Mouse (Mus musculus) intestine, embryonic 14.5 days (tissue): ENCODE measurements around the gene Itgam. TPM values are rescaled to one million over a fixed set of nuclear protein-coding genes. Genes with fewer than 3 reads are reported as not detected.
A peak's percentile ranks its signal among the peaks of the same experiment; 100 is the strongest.

ENCODE experiments used
- ATAC-seq: fragments of 200-750 bp; cut with Nextera tagmentation; replicated peaks from 2 replicates; pipeline ENCODE4 v1.8.0; 2017; ENCODE audit warnings: low read depth, moderate number of reproducible peaks, moderate TSS enrichment, moderate library complexity; ENCODE audit not compliant: low FRiP score, low TSS enrichment
- DNase-seq: peaks from one replicate; pipeline ENCODE4 v3.0.0-alpha.2; 2018; ENCODE audit warnings: low spot score
- H3K27ac ChIP-seq: fragments of 300-500 bp; sonication (generic); 2 replicates; pipeline ENCODE4 v1.5.1; 2014; ENCODE audit warnings: low read depth, mild to moderate bottlenecking, control low read depth
- H3K27me3 ChIP-seq: fragments of 300-500 bp; sonication (generic); replicated peaks from 2 replicates; pipeline ENCODE4 v1.6.1; 2014; ENCODE audit warnings: low read length, control low read depth; ENCODE audit not compliant: control insufficient read depth, insufficient read depth
- H3K36me3 ChIP-seq: fragments of 300-500 bp; sonication (generic); 2 replicates; pipeline ENCODE4 v1.6.1; 2014; ENCODE audit warnings: low read length, control low read depth; ENCODE audit not compliant: control insufficient read depth, insufficient read depth
- H3K4me1 ChIP-seq: fragments of 300-500 bp; sonication (generic); replicated peaks from 2 replicates; pipeline ENCODE4 v1.6.1; 2014; ENCODE audit warnings: low read length, control low read depth, mixed read lengths; ENCODE audit not compliant: control insufficient read depth, insufficient read depth
- H3K4me2 ChIP-seq: fragments of 300-500 bp; sonication (generic); 2 replicates; pipeline ENCODE4 v1.6.1; 2014; ENCODE audit warnings: low read length
- H3K4me3 ChIP-seq: fragments of 300-500 bp; sonication (generic); 2 replicates; pipeline ENCODE4 v1.5.1; 2014; ENCODE audit warnings: low read depth, low read length, control low read depth, mixed read lengths
- H3K9ac ChIP-seq: fragments of 300-500 bp; sonication (generic); 2 replicates; pipeline ENCODE4 v1.6.1; 2014; ENCODE audit warnings: mild to moderate bottlenecking, low read length
- H3K9me3 ChIP-seq: fragments of 300-500 bp; sonication (generic); 2 replicates; pipeline ENCODE4 v1.6.1; 2016; ENCODE audit warnings: low read length, control low read depth; ENCODE audit not compliant: control insufficient read depth
- WGBS: fragments of 180-500 bp; shearing (Covaris S2); extraction: QIAGEN DNeasy Blood & Tissue Kit; methylation state at CpG from one replicate; pipeline ENCODE4 v1.1.7; 2014; 5-methylcytosine and 5-hydroxymethylcytosine counted together
- polyA plus RNA-seq: library from polyadenylated mRNA; unstranded; fragments of >200 nt; fragmentation: Nextera tagmentation; extraction: Ambion mirVana; gene quantifications from 2 replicates; pipeline ENCODE4 v1.2.1, GENCODE M21; 2014

The Itgam gene
- polyA plus RNA-seq, 1 experiment from 2014 or later = 1.7 TPM

DNA sequence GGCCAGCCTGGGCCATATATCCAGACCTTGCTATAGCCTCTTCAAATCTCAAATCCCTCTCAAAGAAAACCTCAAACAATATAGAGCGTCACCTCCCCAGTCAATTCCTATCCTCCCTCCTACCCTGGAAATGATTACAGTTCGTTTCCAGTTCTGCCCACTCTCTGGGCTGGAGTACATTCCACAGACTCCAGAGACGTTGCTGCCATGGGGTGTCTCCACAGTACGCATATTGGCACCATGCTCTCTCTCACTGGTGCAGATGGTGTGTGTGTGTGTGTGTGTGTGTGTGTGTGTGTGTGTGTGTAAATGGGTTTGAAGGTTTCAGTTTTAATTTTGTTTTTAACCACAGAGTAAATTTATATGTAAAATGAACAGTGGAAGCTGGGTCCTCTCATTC is 42.8 kb downstream of the Itgam start:
- no peak overlapping the region for H3K9ac ChIP-seq
- H3K27me3 ChIP-seq = no peaks in the 10 kb centered on the region
- no peaks in the 10 kb centered on the region for H3K36me3 ChIP-seq
- DNase-seq (peak; percentile 28), ATAC-seq (no peak)
- no peak overlapping the region for H3K27ac ChIP-seq
- no peaks in the 10 kb centered on the region for H3K9me3 ChIP-seq
- no peaks in the 10 kb centered on the region for H3K4me1 ChIP-seq
- no peak overlapping the region for H3K4me2 ChIP-seq
- whole genome bisulfite sequencing = 50% methylated on average over 4 of the region's 4 CpGs
- H3K4me3 ChIP-seq = no peak overlapping the region

- H3K4me3 ChIP-seq = no peak overlapping the region
- no peak overlapping the region for H3K9ac ChIP-seq
- 89% methylated on average over 7 of the region's 7 CpGs for WGBS
- H3K4me2 ChIP-seq = no peak overlapping the region
- no peaks in the 10 kb centered on the region for H3K36me3 ChIP-seq
- DNase-seq = no peak
- H3K9me3 ChIP-seq = no peaks in the 10 kb centered on the region
- no peak overlapping the region for H3K27ac ChIP-seq
- no peaks in the 10 kb centered on the region for H3K4me1 ChIP-seq
- no peak for ATAC-seq
- no peaks in the 10 kb centered on the region for H3K27me3 ChIP-seq
Observed at GRCm38 (mm10) chr7:128107462-128107861, 45.0 kb downstream of the Itgam start.

DNA sequence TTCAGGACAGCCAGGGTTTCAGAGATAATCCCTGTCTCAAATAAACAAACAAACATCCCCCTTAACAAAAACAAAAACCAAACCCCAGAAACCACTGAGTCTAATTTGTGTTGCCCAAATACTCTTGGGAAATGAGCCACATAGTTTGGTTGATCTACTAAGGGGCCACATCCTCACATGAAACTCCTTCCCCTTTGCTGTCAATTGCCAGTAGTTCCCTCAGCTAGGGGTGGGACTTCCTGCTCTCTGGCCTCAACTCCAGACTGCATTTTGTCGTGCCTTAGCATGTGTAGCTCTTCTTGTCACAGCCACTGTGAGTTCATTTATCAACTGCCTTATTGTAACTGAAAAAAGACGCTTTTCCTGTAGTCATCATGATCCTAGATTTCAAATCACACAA is 47.9 kb downstream of the Itgam start:
- Histone ChIP-seq H3K9ac (no peak overlapping the region), H3K4me2 (no peak overlapping the region), H3K27ac (no peak overlapping the region), H3K4me3 (no peak overlapping the region), H3K36me3 (no peaks in the 10 kb centered on the region), H3K9me3 (no peaks in the 10 kb centered on the region), H3K27me3 (no peaks in the 10 kb centered on the region), H3K4me1 (no peaks in the 10 kb centered on the region)
- peak; percentile 18 for DNase-seq
- ATAC-seq = no peak
- WGBS = 55% methylated on average over 2 of the region's 2 CpGs

DNA sequence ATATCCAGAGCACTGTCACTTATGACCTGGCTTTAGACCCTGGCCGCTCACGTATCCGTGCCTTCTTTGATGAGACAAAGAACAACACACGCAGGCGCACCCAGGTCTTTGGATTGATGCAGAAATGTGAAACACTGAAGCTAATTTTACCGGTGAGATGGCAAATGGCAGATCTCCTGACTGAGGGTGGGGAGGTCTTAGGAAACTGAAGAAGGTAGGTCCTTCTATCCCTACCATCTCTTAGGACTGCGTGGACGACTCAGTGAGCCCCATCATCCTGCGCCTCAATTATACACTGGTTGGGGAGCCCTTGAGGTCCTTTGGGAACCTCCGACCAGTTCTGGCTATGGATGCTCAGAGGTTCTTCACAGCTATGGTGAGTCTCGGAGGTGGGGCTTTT is 49.7 kb downstream of the Itgam start:
- no peaks in the 10 kb centered on the region for H3K9me3 ChIP-seq
- no peak overlapping the region for H3K27ac ChIP-seq
- ATAC-seq (no peak), DNase-seq (peak; percentile 31)
- H3K36me3 ChIP-seq = no peaks in the 10 kb centered on the region
- H3K4me2 ChIP-seq = no peak overlapping the region
- no peaks in the 10 kb centered on the region for H3K27me3 ChIP-seq
- H3K9ac ChIP-seq = no peak overlapping the region
- WGBS = 92% methylated on average over 11 of the region's 11 CpGs
- H3K4me1 ChIP-seq = no peaks in the 10 kb centered on the region
- no peak overlapping the region for H3K4me3 ChIP-seq

DNA sequence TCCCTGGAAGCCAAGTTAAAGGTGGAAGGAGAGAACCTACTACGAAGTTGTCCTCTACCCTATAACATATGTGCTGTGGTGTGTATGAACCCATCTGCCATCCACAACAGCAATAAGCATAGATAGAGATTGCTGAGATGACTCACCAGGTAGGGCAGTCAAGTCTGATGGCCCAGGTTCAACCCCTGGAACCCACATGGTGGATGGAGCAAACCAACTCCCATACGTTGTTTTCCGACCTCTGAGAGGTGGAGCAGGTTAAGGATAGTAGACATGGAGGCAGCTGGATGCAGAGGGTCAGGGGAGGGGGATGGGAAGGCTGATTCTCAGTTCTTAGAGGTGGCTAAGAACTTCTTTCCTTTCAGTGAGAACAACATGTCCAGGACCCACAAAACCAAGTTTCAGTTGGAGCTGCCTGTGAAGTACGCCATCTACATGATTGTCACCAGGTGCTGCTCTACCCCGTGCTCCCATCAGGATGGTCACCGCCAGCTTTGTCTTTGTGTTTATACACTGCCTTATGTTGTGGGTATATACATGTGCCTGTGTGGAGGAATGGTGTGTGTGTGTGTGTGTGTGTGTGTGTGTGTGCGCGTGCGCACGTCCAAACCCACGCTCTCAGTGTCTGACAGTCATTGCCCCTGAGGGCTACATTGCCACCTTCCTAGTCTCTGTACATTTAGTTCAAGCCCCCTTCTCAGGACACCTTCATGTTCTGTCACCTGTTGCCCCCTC is 52.1 kb downstream of the Itgam start:
- Histone ChIP-seq H3K27me3 (no peaks in the 10 kb centered on the region), H3K4me3 (no peak overlapping the region), H3K36me3 (no peaks in the 10 kb centered on the region), H3K27ac (no peak overlapping the region), H3K9me3 (no peaks in the 10 kb centered on the region), H3K4me2 (no peak overlapping the region), H3K4me1 (no peaks in the 10 kb centered on the region), H3K9ac (no peak overlapping the region)
- WGBS = 90% methylated on average over 11 of the region's 11 CpGs
- ATAC-seq = no peak
- peak; percentile 13 for DNase-seq

- H3K4me2 ChIP-seq = no peak overlapping the region
- peak; percentile 35 for DNase-seq
- no peak for ATAC-seq
- H3K27me3 ChIP-seq = no peaks in the 10 kb centered on the region
- no peaks in the 10 kb centered on the region for H3K36me3 ChIP-seq
- H3K4me3 ChIP-seq = no peak overlapping the region
- H3K4me1 ChIP-seq = no peaks in the 10 kb centered on the region
- H3K27ac ChIP-seq = no peak overlapping the region
- 76% methylated on average over 5 of the region's 5 CpGs for WGBS
- no peak overlapping the region for H3K9ac ChIP-seq
- no peaks in the 10 kb centered on the region for H3K9me3 ChIP-seq
Observed at GRCm38 (mm10) chr7:128115211-128115958, 52.9 kb downstream of the Itgam start.

GRCm38 (mm10) chr7:128116396-128116795 is 54.0 kb downstream of the Itgam start:
- H3K27ac ChIP-seq = no peak overlapping the region
- no peak overlapping the region for H3K9ac ChIP-seq
- H3K4me3 ChIP-seq = no peak overlapping the region
- no peak overlapping the region for H3K4me2 ChIP-seq
- ATAC-seq (no peak), DNase-seq (no peak)
- no peaks in the 10 kb centered on the region for H3K9me3 ChIP-seq
- H3K4me1 ChIP-seq = no peaks in the 10 kb centered on the region
- no peaks in the 10 kb centered on the region for H3K36me3 ChIP-seq
- H3K27me3 ChIP-seq = no peaks in the 10 kb centered on the region
- WGBS = 92% methylated on average over 5 of the region's 5 CpGs

DNA sequence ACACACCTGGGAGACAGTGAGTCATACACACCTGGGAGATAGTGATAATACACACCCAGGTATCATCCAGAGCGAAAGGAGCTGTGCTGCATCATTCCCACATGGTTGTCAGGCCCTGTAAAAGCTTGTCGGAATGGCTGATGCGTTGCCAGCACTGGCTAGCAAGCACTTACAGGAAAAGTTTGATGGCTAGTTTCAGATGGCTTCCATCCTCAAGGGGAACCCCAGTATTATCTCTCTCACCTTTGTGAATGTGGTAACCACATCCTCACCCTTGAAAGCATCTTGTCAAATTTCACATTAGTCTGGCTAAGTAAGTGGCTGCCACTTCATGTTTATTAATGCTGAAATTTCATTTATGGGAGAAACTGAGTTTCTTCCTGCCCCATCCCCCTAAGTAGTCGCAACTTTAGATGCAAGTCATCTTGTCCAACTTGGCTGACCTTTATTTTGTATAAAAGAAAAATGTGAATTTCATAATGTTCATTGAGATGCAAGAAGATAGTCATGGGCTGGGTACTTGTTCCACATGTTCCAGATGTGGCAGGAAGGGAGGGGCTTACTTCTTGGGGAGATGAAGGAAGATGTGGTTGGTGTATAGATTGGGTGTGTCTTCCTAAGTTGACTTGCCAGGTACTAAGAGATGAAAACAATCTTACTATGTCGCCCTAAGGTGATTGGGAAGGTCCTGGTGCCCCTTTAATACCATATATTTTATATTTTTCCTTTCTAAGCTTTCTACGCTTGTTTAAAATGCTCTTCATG is 57.5 kb downstream of the Itgam start:
- no peak overlapping the region for H3K27ac ChIP-seq
- no peaks in the 10 kb centered on the region for H3K36me3 ChIP-seq
- no peaks in the 10 kb centered on the region for H3K9me3 ChIP-seq
- ATAC-seq = no peak
- H3K4me1 ChIP-seq = no peaks in the 10 kb centered on the region
- no peaks in the 10 kb centered on the region for H3K27me3 ChIP-seq
- H3K4me3 ChIP-seq = no peak overlapping the region
- H3K4me2 ChIP-seq = no peak overlapping the region
- DNase-seq = no peak
- WGBS = 82% methylated on average over 6 of the region's 6 CpGs
- no peak overlapping the region for H3K9ac ChIP-seq
